Mouse (Mus musculus) left cerebral cortex, adult 2 months (tissue): ENCODE measurements around the gene Sdhc. TPM values are rescaled to one million over a fixed set of nuclear protein-coding genes. Genes with fewer than 3 reads are reported as not detected.
A peak's percentile ranks its signal among the peaks of the same experiment; 100 is the strongest.

ENCODE experiments used
- DNase-seq, 2 experiments: peaks; one replicate each; pipeline ENCODE4 v3.0.0; 2021 to 2022; ENCODE audit warnings: low spot score in 2 of 2, mixed read lengths in 1 of 2; ENCODE audit errors: extremely low spot score in 1 of 2
- H3K27ac ChIP-seq: fragments of 200-600 bp; 2 replicates; pipeline ENCODE4 v1.8.1; 2022
- H3K4me3 ChIP-seq: fragments of 200-600 bp; 2 replicates; pipeline ENCODE4 v1.8.1; 2022
- CTCF ChIP-seq: fragments of 200-600 bp; IDR thresholded peaks from 2 replicates; pipeline ENCODE4 v1.8.1; 2022; ENCODE audit warnings: antibody characterized with exemption, mild to moderate bottlenecking, moderate library complexity
- intact Hi-C: fragments of 180-260 bp; cut with DNase I; formaldehyde crosslinking; loops from one replicate; pipeline ENCODE4 v1.15.1; 2025
- total RNA-seq, 2 experiments: library from RNA; stranded (reverse); gene quantifications; 2 replicates each; pipeline ENCODE4 v1.2.3; 2021

The Sdhc gene
- total RNA-seq, 2 experiments from 2014 or later, result 194 to 195 TPM

GRCm38 (mm10) chr1:171189046-171189445 lies 38.6 kb upstream of the Sdhc start:
- Histone ChIP-seq H3K27ac (no peak overlapping the region), H3K4me3 (no peak overlapping the region)
- no peak for DNase-seq
- TF ChIP-seq CTCF, result no peak
- intact Hi-C loops, result no loop called here

GRCm38 (mm10) chr1:171187851-171188700 lies 37.7 kb upstream of the Sdhc start:
- Histone ChIP-seq H3K4me3 (no peak overlapping the region), H3K27ac (peak overlapping the region; percentile 24; the same call in 1 of the 2 replicates)
- no peak for DNase-seq
- intact Hi-C loops, result no loop called here
- no peak for TF ChIP-seq CTCF

- no peak for DNase-seq
- intact Hi-C loops, result no loop called here
Measured at GRCm38 (mm10) chr1:171185655-171186054, 35.3 kb upstream of the Sdhc start.

GRCm38 (mm10) chr1:171184314-171184713 lies 33.9 kb upstream of the Sdhc start:
- Histone ChIP-seq H3K4me3 (no peak overlapping the region), H3K27ac (peak overlapping the region; percentile 29; the same call in 1 of the 2 replicates)
- intact Hi-C loops, result no loop called here
- peak; percentile 25 for TF ChIP-seq CTCF
- DNase-seq, result no peak

More at GRCm38 (mm10) chr1:171185655-171186054, 35.3 kb upstream of the Sdhc start:
- H3K4me3 ChIP-seq, result no peak overlapping the region
- no peak overlapping the region for H3K27ac ChIP-seq
- TF ChIP-seq CTCF, result no peak

GRCm38 (mm10) chr1:171183620-171184019 lies 33.2 kb upstream of the Sdhc start:
- no peak overlapping the region for H3K4me3 ChIP-seq
- intact Hi-C loops, result no loop called here
- DNase-seq, result no peak
- no peak overlapping the region for H3K27ac ChIP-seq
- no peak for TF ChIP-seq CTCF

- no peak for DNase-seq
- no peak for TF ChIP-seq CTCF
Measured at GRCm38 (mm10) chr1:171183025-171183424, 32.6 kb upstream of the Sdhc start.

GRCm38 (mm10) chr1:171179487-171180171 lies 29.2 kb upstream of the Sdhc start:
- H3K27ac ChIP-seq, result no peak overlapping the region
- TF ChIP-seq CTCF, result no peak
- DNase-seq, result no peak
- H3K4me3 ChIP-seq, result no peak overlapping the region
- intact Hi-C loops, result no loop called here

More at GRCm38 (mm10) chr1:171183025-171183424, 32.6 kb upstream of the Sdhc start:
- Histone ChIP-seq H3K27ac (no peak overlapping the region), H3K4me3 (no peak overlapping the region)
- intact Hi-C loops, result no loop called here

- Histone ChIP-seq H3K4me3 (no peak overlapping the region), H3K27ac (no peak overlapping the region)
- intact Hi-C loops, result no loop called here
- no peak for DNase-seq
- no peak for TF ChIP-seq CTCF
Measured at GRCm38 (mm10) chr1:171172779-171173178, 22.4 kb upstream of the Sdhc start.

- Histone ChIP-seq H3K27ac (no peak overlapping the region; the same call in 1 of the 2 replicates), H3K4me3 (no peak overlapping the region)
- intact Hi-C loops, result no loop called here
- DNase-seq, result no peak
- no peak for TF ChIP-seq CTCF
Measured at GRCm38 (mm10) chr1:171171138-171171537, 20.7 kb upstream of the Sdhc start.

GRCm38 (mm10) chr1:171169913-171170312 lies 19.5 kb upstream of the Sdhc start:
- H3K4me3 ChIP-seq, result no peak overlapping the region
- intact Hi-C loops, result no loop called here
- no peak for DNase-seq
- H3K27ac ChIP-seq, result 0 out of 2 replicates have a peak overlapping the region, but pooled peaks have one; percentile 40
- no peak for TF ChIP-seq CTCF

- intact Hi-C loops, result no loop called here
- Histone ChIP-seq H3K4me3 (no peak overlapping the region), H3K27ac (no peak overlapping the region)
- no peak for DNase-seq
- no peak for TF ChIP-seq CTCF
Measured at GRCm38 (mm10) chr1:171168906-171169305, 18.5 kb upstream of the Sdhc start.

GRCm38 (mm10) chr1:171165629-171166345 lies 15.4 kb upstream of the Sdhc start:
- TF ChIP-seq CTCF, result no peak
- intact Hi-C loops, result no loop called here
- Histone ChIP-seq H3K4me3 (no peak overlapping the region), H3K27ac (no peak overlapping the region)
- DNase-seq, result no peak
